Mouse (Mus musculus) myocyte (in vitro differentiated cells): ENCODE measurements around the gene Sox6. TPM values are rescaled to one million over a fixed set of nuclear protein-coding genes. Genes with fewer than 3 reads are reported as not detected.

Experiments used
- H3K27me3 ChIP-seq: one replicate; pipeline ENCODE4 v1.6.1; 2011; ENCODE audit not compliant: control insufficient read depth, insufficient read depth, insufficient read length
- H3K36me3 ChIP-seq: one replicate; pipeline ENCODE4 v1.6.1; 2011; ENCODE audit not compliant: control insufficient read depth, insufficient read depth
- H3K4me2 ChIP-seq: one replicate; pipeline ENCODE4 v1.6.1; 2011; ENCODE audit warnings: low read depth, control low read depth
- H3K4me3 ChIP-seq: one replicate; pipeline ENCODE4 v1.5.1; 2011; ENCODE audit warnings: mild to moderate bottlenecking, control low read depth, moderate library complexity
- H3K79me2 ChIP-seq: one replicate; pipeline ENCODE4 v1.6.1; 2011; ENCODE audit not compliant: control insufficient read depth, insufficient read depth
- H3ac ChIP-seq: one replicate; pipeline ENCODE4 v1.6.1; 2011; ENCODE audit not compliant: control insufficient read depth, insufficient read length
- CEBPB ChIP-seq: IDR thresholded peaks from 2 replicates; pipeline ENCODE4 v1.6.1; 2011; ENCODE audit warnings: mild to moderate bottlenecking, moderate library complexity; ENCODE audit not compliant: poor library complexity, insufficient read depth, severe bottlenecking
- E2F4 ChIP-seq: IDR thresholded peaks from one replicate; pipeline ENCODE4 v1.6.1; 2011; ENCODE audit warnings: mild to moderate bottlenecking, control low read depth, moderate library complexity; ENCODE audit not compliant: insufficient read depth
- MAX ChIP-seq: IDR thresholded peaks from one replicate; pipeline ENCODE4 v1.6.1; 2011; ENCODE audit warnings: low read depth, mild to moderate bottlenecking, control low read depth
- MYOD1 ChIP-seq, 3 experiments: IDR thresholded peaks; one replicate each; pipeline ENCODE4 v1.6.1; 2011; ENCODE audit warnings: control low read depth in 2 of 3, low read depth in 2 of 3, mild to moderate bottlenecking in 2 of 3, moderate library complexity in 1 of 3; ENCODE audit not compliant: insufficient read length in 2 of 3, control insufficient read depth in 1 of 3
- MYOG ChIP-seq, 3 experiments: IDR thresholded peaks; one replicate each; pipeline ENCODE4 v1.6.1; 2011; ENCODE audit warnings: control low read depth in 2 of 3, low read depth in 2 of 3, mild to moderate bottlenecking in 2 of 3; ENCODE audit not compliant: insufficient read length in 2 of 3, control insufficient read depth in 1 of 3, insufficient read depth in 1 of 3
- POLR2A ChIP-seq: IDR thresholded peaks from one replicate; pipeline ENCODE4 v1.6.1; 2011; ENCODE audit warnings: low read depth, mild to moderate bottlenecking, control low read depth, moderate library complexity; ENCODE audit not compliant: insufficient read length
- POLR2AphosphoS2 ChIP-seq: IDR thresholded peaks from one replicate; pipeline ENCODE4 v1.6.1; 2011; ENCODE audit warnings: low read depth, control low read depth; ENCODE audit not compliant: insufficient read length
- REST ChIP-seq: IDR thresholded peaks from one replicate; pipeline ENCODE4 v1.6.1; 2011; ENCODE audit warnings: mild to moderate bottlenecking, control low read depth, moderate library complexity; ENCODE audit not compliant: insufficient read depth, insufficient read length
- SRF ChIP-seq: IDR thresholded peaks from one replicate; pipeline ENCODE4 v1.6.1; 2011; ENCODE audit warnings: low read depth; ENCODE audit not compliant: control insufficient read depth, insufficient read length
- TCF12 ChIP-seq: IDR thresholded peaks from one replicate; pipeline ENCODE4 v1.6.1; 2011; ENCODE audit warnings: mild to moderate bottlenecking, control low read depth; ENCODE audit not compliant: poor library complexity, insufficient read depth, severe bottlenecking
- TCF3 ChIP-seq: IDR thresholded peaks from one replicate; pipeline ENCODE4 v1.6.1; 2011; ENCODE audit warnings: low read depth, control low read depth; ENCODE audit not compliant: insufficient read length
- USF1 ChIP-seq: IDR thresholded peaks from one replicate; pipeline ENCODE4 v1.6.1; 2011; ENCODE audit warnings: low read depth, mild to moderate bottlenecking, control low read depth, moderate library complexity
- polyA plus RNA-seq: library from polyadenylated mRNA; unstranded; fragments of >200 nt; fragmentation: generic; extraction: Trizol; gene quantifications from one replicate; pipeline ENCODE4 v1.2.1, GENCODE M21; 2012; ENCODE audit warnings: missing spikeins

Sox6 gene
- polyA plus RNA-seq, 1 experiment, result 0.11 TPM

DNA sequence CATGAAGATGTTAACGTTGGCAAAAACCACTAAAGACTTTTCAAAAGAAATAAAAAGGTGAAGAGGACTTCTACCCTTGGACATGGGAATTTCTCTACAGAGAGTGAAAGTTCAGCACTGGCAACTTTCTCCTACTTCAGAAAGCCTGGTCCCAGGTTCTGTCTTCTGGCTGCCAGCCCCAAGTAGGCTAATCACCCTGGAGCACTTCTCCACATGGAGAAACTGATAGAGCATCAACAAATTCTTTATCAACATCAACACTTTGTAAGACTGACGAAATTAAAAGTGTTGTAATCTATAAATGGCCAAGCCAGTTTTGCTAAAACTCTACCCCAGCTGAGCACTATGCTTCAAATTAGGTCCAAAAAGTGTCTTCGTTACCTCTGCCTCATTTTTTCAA, 193.7 kb downstream of the Sox6 start:
- Histone ChIP-seq H3ac (no peak overlapping the region), H3K79me2 (no peaks in the 10 kb centered on the region), H3K4me3 (no peak overlapping the region), H3K36me3 (no peaks in the 10 kb centered on the region), H3K4me2 (no peak overlapping the region), H3K27me3 (no peaks in the 10 kb centered on the region)
- no peak for TF ChIP-seq TCF3
- TF ChIP-seq POLR2A, result no peak
- no peak for TF ChIP-seq MYOD1 (IDR thresholded peaks at IDR 0.05; ENCODE audit: control insufficient read depth in 1 of 3, insufficient read length in 2 of 3, low read depth in 2 of 3)
- TF ChIP-seq E2F4, result no peak
- TF ChIP-seq POLR2AphosphoS2, result no peak
- no peak for TF ChIP-seq CEBPB
- TF ChIP-seq TCF12, result no peak
- TF ChIP-seq SRF, result no peak
- no peak for TF ChIP-seq USF1
- TF ChIP-seq REST, result no peak
- TF ChIP-seq MAX, result no peak
- no peak for TF ChIP-seq MYOG (IDR thresholded peaks at IDR 0.05; ENCODE audit: control insufficient read depth in 1 of 3, insufficient read depth in 1 of 3, insufficient read length in 2 of 3, low read depth in 2 of 3)

DNA sequence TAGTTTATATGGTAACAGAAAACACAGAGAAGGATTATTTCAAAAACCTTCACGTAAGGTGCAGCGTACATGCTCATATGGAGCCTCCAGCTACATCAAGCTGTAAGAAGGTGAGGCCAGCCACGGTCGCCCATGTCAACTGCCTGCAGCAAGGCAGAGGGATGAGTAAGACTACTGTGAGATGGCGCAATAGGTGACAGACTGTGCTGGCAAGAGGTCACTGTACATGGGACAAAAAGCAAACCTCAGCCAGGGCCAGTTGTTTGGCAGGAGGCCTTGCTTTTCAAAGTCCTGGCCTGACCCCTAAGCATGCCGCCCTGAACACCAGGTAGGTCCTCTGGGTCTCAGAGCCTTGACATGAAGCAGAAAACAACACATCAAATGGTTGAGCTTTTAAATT, 194.2 kb downstream of the Sox6 start:
- Histone ChIP-seq H3K27me3 (no peaks in the 10 kb centered on the region), H3K4me3 (no peak overlapping the region), H3K36me3 (no peaks in the 10 kb centered on the region), H3K79me2 (no peaks in the 10 kb centered on the region), H3ac (no peak overlapping the region), H3K4me2 (no peak overlapping the region)
- TF ChIP-seq POLR2A, result no peak
- no peak for TF ChIP-seq REST
- no peak for TF ChIP-seq SRF
- no peak for TF ChIP-seq POLR2AphosphoS2
- no peak for TF ChIP-seq TCF12
- no peak for TF ChIP-seq CEBPB
- TF ChIP-seq TCF3, result no peak
- no peak for TF ChIP-seq MYOD1 (IDR thresholded peaks at IDR 0.05; ENCODE audit: control insufficient read depth in 1 of 3, insufficient read length in 2 of 3, low read depth in 2 of 3)
- TF ChIP-seq MYOG (IDR thresholded peaks at IDR 0.05; ENCODE audit: control insufficient read depth in 1 of 3, insufficient read depth in 1 of 3, insufficient read length in 2 of 3, low read depth in 2 of 3), result no peak
- no peak for TF ChIP-seq USF1
- TF ChIP-seq E2F4, result no peak
- TF ChIP-seq MAX, result no peak

DNA sequence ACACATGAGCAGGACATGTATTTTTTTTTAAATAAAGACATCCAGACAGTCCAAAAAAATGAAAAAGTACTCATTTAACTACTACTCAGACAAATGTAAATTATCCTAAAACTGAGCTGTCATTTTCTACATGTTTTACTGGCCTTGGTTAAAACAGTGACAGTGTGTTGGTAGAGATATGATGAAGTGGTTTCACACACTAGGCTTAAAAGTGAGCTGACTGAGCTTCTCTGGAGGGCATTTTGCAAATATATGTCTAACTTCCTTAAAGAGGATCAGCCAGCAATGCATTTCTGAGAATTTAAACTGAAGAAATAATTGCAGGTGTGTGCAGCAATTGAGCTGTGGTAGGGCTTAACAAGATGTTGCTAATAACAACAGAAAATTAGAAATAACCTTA, 196.3 kb downstream of the Sox6 start:
- H3K27me3 ChIP-seq, result no peaks in the 10 kb centered on the region
- no peak for TF ChIP-seq POLR2AphosphoS2

DNA sequence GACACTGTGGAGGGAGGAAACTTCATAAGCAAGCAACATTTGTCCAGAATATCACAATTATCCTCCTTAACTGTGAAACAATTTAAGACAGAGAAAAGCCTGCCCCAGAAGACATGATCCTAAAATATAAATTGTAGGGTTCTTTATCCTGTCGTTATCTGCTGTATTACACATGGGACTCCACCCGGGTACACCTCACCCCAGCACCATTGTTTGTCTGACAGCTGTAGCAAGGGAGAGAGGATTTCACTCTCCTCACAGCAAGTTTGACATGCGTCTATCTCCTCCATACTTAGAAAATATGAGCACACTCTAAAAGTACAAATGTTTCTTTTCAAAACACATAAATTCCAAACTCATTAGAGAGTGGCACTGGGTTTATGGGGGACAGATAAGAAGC, 198.0 kb downstream of the Sox6 start:
- no peak for TF ChIP-seq CEBPB
- no peak for TF ChIP-seq MYOD1 (IDR thresholded peaks at IDR 0.05; ENCODE audit: control insufficient read depth in 1 of 3, insufficient read length in 2 of 3, low read depth in 2 of 3)
- TF ChIP-seq MAX, result no peak
- no peak for TF ChIP-seq SRF
- TF ChIP-seq TCF12, result no peak
- no peak for TF ChIP-seq E2F4
- no peak for TF ChIP-seq REST
- no peak for TF ChIP-seq POLR2AphosphoS2
- no peak for TF ChIP-seq MYOG (IDR thresholded peaks at IDR 0.05; ENCODE audit: control insufficient read depth in 1 of 3, insufficient read depth in 1 of 3, insufficient read length in 2 of 3, low read depth in 2 of 3)
- Histone ChIP-seq H3ac (no peak overlapping the region), H3K79me2 (no peaks in the 10 kb centered on the region), H3K4me2 (no peak overlapping the region), H3K4me3 (no peak overlapping the region), H3K27me3 (no peaks in the 10 kb centered on the region), H3K36me3 (no peaks in the 10 kb centered on the region)

More for the DNA sequence above, 196.3 kb downstream of the Sox6 start:
- no peak overlapping the region for H3ac ChIP-seq
- no peaks in the 10 kb centered on the region for H3K36me3 ChIP-seq
- H3K79me2 ChIP-seq, result no peaks in the 10 kb centered on the region
- H3K4me2 ChIP-seq, result no peak overlapping the region
- H3K4me3 ChIP-seq, result no peak overlapping the region

DNA sequence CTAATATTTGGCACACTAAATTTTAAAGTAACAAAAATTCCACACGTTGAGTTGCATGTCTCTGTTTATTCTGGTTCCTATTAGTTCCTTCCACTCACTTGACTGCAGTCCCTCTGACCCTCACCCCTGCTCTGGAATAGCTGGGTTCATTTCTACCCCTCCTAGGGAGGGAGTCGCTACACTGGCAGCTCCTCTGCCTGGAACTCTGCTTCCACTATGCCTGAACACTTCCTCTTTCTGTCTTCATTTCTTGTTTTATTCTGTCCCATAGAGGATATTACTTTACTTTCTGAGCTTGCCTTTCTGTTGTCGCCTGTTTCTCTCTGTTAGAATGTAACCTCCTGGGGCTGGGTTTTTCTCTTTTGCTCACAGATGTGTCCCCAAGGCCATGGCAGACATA, 203.6 kb downstream of the Sox6 start:
- no peak for TF ChIP-seq MYOD1 (IDR thresholded peaks at IDR 0.05; ENCODE audit: control insufficient read depth in 1 of 3, insufficient read length in 2 of 3, low read depth in 2 of 3)
- TF ChIP-seq USF1, result no peak
- TF ChIP-seq TCF12, result no peak
- no peak for TF ChIP-seq MYOG (IDR thresholded peaks at IDR 0.05; ENCODE audit: control insufficient read depth in 1 of 3, insufficient read depth in 1 of 3, insufficient read length in 2 of 3, low read depth in 2 of 3)
- no peak for TF ChIP-seq SRF
- no peak for TF ChIP-seq TCF3
- TF ChIP-seq MAX, result no peak
- no peak for TF ChIP-seq REST
- no peak for TF ChIP-seq E2F4
- TF ChIP-seq CEBPB, result no peak
- TF ChIP-seq POLR2AphosphoS2, result no peak
- H3K79me2 ChIP-seq, result no peaks in the 10 kb centered on the region

More for the DNA sequence above, 203.6 kb downstream of the Sox6 start:
- Histone ChIP-seq H3K27me3 (no peaks in the 10 kb centered on the region), H3K4me2 (no peak overlapping the region), H3K4me3 (no peak overlapping the region), H3ac (no peak overlapping the region), H3K36me3 (no peaks in the 10 kb centered on the region)
